Mouse (Mus musculus) liver, adult 2 months (tissue): ENCODE data around the gene Dnal1. TPM values are rescaled to one million over a fixed set of nuclear protein-coding genes. Genes with fewer than 3 reads are reported as not detected.

Source experiments
- DNase-seq: peaks from one replicate; pipeline ENCODE4 v3.0.0-alpha.2; 2011; ENCODE audit warnings: low read depth, low spot score; ENCODE audit errors: extremely low read depth
- H3K27ac ChIP-seq: fragments of 200-500 bp; replicated peaks from 2 replicates; pipeline ENCODE4 v1.5.1; 2012; ENCODE audit warnings: low read depth, mild to moderate bottlenecking, control low read depth, inconsistent platforms, low read length; ENCODE audit not compliant: insufficient read depth
- H3K27me3 ChIP-seq: fragments of 200-500 bp; 2 replicates; pipeline ENCODE4 v1.6.1; 2012; ENCODE audit warnings: mild to moderate bottlenecking, moderate library complexity, low read length, inconsistent platforms; ENCODE audit not compliant: control insufficient read depth, insufficient read depth
- H3K36me3 ChIP-seq: fragments of 200-500 bp; 2 replicates; pipeline ENCODE4 v1.6.1; 2012; ENCODE audit warnings: low read length, inconsistent platforms; ENCODE audit not compliant: control insufficient read depth, insufficient read depth
- H3K4me1 ChIP-seq: fragments of 200-500 bp; 2 replicates; pipeline ENCODE4 v1.6.1; 2011; ENCODE audit warnings: low read length; ENCODE audit not compliant: control insufficient read depth, insufficient read depth
- H3K4me3 ChIP-seq: fragments of 200-500 bp; 2 replicates; pipeline ENCODE4 v1.5.1; 2011; ENCODE audit warnings: low read depth, mild to moderate bottlenecking, control low read depth, low read length, moderate library complexity; ENCODE audit not compliant: insufficient read depth
- H3K79me2 ChIP-seq: fragments of 200-500 bp; 2 replicates; pipeline ENCODE4 v1.6.1; 2012; ENCODE audit warnings: inconsistent platforms, mild to moderate bottlenecking, low read length, moderate library complexity; ENCODE audit not compliant: control insufficient read depth, insufficient read depth
- H3K9ac ChIP-seq: fragments of 200-500 bp; 2 replicates; pipeline ENCODE4 v1.6.1; 2012; ENCODE audit warnings: low read depth, mild to moderate bottlenecking, control low read depth, inconsistent platforms, low read length
- CTCF ChIP-seq: fragments of 200-500 bp; IDR thresholded peaks from 2 replicates; pipeline ENCODE4 v1.5.1; 2011; ENCODE audit warnings: low read depth, low read length, control low read depth
- POLR2A ChIP-seq: fragments of 200-500 bp; IDR thresholded peaks from 2 replicates; pipeline ENCODE4 v1.6.1; 2011; ENCODE audit warnings: low read length, control low read depth; ENCODE audit not compliant: insufficient read depth; ENCODE audit errors: extremely low read depth
- WGBS: fragments of 180-500 bp; shearing (Covaris S2); methylation state at CpG from one replicate; pipeline ENCODE4 v1.1.7; 2018; 5-methylcytosine and 5-hydroxymethylcytosine counted together
- polyA plus RNA-seq: library from polyadenylated mRNA; depleted of rRNA; stranded (reverse); fragments of >200 nt; gene quantifications from 2 replicates; pipeline ENCODE4 v1.2.3, GENCODE M21; 2012
- total RNA-seq: library from RNA; depleted of rRNA; stranded (reverse); fragments of >200 nt; gene quantifications from 2 replicates; pipeline ENCODE4 v1.2.3, GENCODE M21; 2014

Gene Dnal1
- total and polyA plus RNA-seq, 2 experiments = 0.38 to 0.46 TPM

- H3K27me3 ChIP-seq = no peaks in the 10 kb centered on the region
- no peak overlapping the region for H3K9ac ChIP-seq
- no peak overlapping the region for H3K27ac ChIP-seq
- TF ChIP-seq POLR2A = no peak
- no peak for TF ChIP-seq CTCF
- H3K4me3 ChIP-seq = no peak overlapping the region
- peaks cover 58% of the 10 kb centered on the region for H3K79me2 ChIP-seq
- DNase-seq = peak; percentile 61
- 33% methylated on average over 5 of the region's 5 CpGs for WGBS
- H3K4me1 ChIP-seq = peaks cover 53% of the 10 kb centered on the region
- H3K36me3 ChIP-seq = no peaks in the 10 kb centered on the region
Measured at GRCm38 (mm10) chr12:84184979-84185378, 70.8 kb downstream of the Dnal1 start.

GRCm38 (mm10) chr12:84185547-84185946, 71.4 kb downstream of the Dnal1 start:
- H3K36me3 ChIP-seq = no peaks in the 10 kb centered on the region
- TF ChIP-seq CTCF (no peak), POLR2A (no peak)
- 44% methylated on average over 6 of the region's 6 CpGs for WGBS
- H3K27me3 ChIP-seq = no peaks in the 10 kb centered on the region
- H3K9ac ChIP-seq = no peak overlapping the region
- H3K4me3 ChIP-seq = no peak overlapping the region
- H3K27ac ChIP-seq = no peak overlapping the region
- H3K4me1 ChIP-seq = peaks cover 52% of the 10 kb centered on the region
- peak; percentile 58 for DNase-seq
- H3K79me2 ChIP-seq = peaks cover 58% of the 10 kb centered on the region

- no peak overlapping the region for H3K9ac ChIP-seq
- H3K79me2 ChIP-seq = peaks cover 60% of the 10 kb centered on the region
- TF ChIP-seq CTCF (no peak), POLR2A (no peak)
- no peaks in the 10 kb centered on the region for H3K27me3 ChIP-seq
- H3K36me3 ChIP-seq = no peaks in the 10 kb centered on the region
- 94% methylated on average over 3 of the region's 3 CpGs for WGBS
- DNase-seq = no peak
- H3K4me1 ChIP-seq = peaks cover 44% of the 10 kb centered on the region
- no peak overlapping the region for H3K27ac ChIP-seq
- H3K4me3 ChIP-seq = no peak overlapping the region
Measured at GRCm38 (mm10) chr12:84186536-84186935, 72.4 kb downstream of the Dnal1 start.

GRCm38 (mm10) chr12:84186950-84187349, 72.8 kb downstream of the Dnal1 start:
- no peak overlapping the region for H3K4me3 ChIP-seq
- peaks cover 42% of the 10 kb centered on the region for H3K4me1 ChIP-seq
- DNase-seq = peak; percentile 58
- peaks cover 58% of the 10 kb centered on the region for H3K79me2 ChIP-seq
- H3K9ac ChIP-seq = no peak overlapping the region
- no peak overlapping the region for H3K27ac ChIP-seq
- no peak for TF ChIP-seq CTCF
- TF ChIP-seq POLR2A = no peak
- no peaks in the 10 kb centered on the region for H3K36me3 ChIP-seq
- WGBS = 43% methylated on average over 5 of the region's 5 CpGs
- no peaks in the 10 kb centered on the region for H3K27me3 ChIP-seq

- WGBS = 54% methylated on average over 15 of the region's 15 CpGs
- Histone ChIP-seq H3K4me1 (peaks cover 46% of the 10 kb centered on the region), H3K27me3 (no peaks in the 10 kb centered on the region), H3K27ac (no peak overlapping the region), H3K4me3 (no peak overlapping the region), H3K79me2 (peaks cover 65% of the 10 kb centered on the region), H3K9ac (no peak overlapping the region), H3K36me3 (no peaks in the 10 kb centered on the region)
- DNase-seq = no peak
- TF ChIP-seq POLR2A (no peak), CTCF (no peak)
Measured at GRCm38 (mm10) chr12:84187752-84188601, 73.8 kb downstream of the Dnal1 start.

- 70% methylated on average over 14 of the region's 14 CpGs for WGBS
- Histone ChIP-seq H3K79me2 (peaks cover 67% of the 10 kb centered on the region), H3K9ac (no peak overlapping the region), H3K27ac (no peak overlapping the region), H3K36me3 (no peaks in the 10 kb centered on the region), H3K27me3 (no peaks in the 10 kb centered on the region), H3K4me1 (peaks cover 46% of the 10 kb centered on the region), H3K4me3 (no peak overlapping the region)
- DNase-seq = no peak
- TF ChIP-seq POLR2A (no peak), CTCF (no peak)
Measured at GRCm38 (mm10) chr12:84188881-84189444, 74.8 kb downstream of the Dnal1 start.
